Mouse (Mus musculus): Measurements from ENCODE around the gene E2f8. TPM values are rescaled to one million over a fixed set of nuclear protein-coding genes. Genes with fewer than 3 reads are reported as not detected.

Gene E2f8
- 4.1 and 14.1 TPM in 2 replicates for polyA plus RNA-seq (2012; ENCODE audit: low replicate concordance)

DNA sequence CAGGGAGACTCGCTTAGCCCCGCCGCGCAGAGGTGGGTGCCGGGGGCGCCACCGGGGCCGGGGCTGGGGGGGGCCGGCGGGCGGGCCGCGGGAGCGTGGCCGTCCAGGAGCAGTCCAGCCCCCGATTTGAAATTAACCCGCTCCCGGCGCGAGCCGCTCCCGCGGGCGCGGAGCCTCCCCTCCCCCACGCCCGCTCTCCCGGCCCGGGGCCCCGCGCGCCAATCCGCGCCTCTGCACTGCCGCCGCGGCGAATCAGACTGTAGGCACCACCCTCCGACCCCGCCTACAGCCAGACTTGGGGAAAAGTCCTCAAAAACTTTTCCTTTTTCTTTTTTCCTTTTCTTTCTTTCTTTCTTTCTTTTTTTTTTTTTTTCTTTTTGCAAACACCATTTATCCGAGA is at the start of gene E2f8:
E2f8 (minus strand) TSS at position 111 of the 400 bp plus-strand sequence.

GRCm38 (mm10) chr7:48908521-48909341 is 27.3 kb upstream of the E2f8 start, which contains the start of gene Nav2:
Nav2 (plus strand) TSS chr7:48908716.

GRCm38 (mm10) chr7:48847820-48848650 is 33.4 kb downstream of the E2f8 start, which contains the start of gene Csrp3:
Csrp3 (minus strand) TSS chr7:48848033.

Other genes starting within 250 kb of the E2f8 start
- not detected in 2 replicates for gene Mrgprb3, start 237.8 kb downstream of the E2f8 start, polyA plus RNA-seq (2012; ENCODE audit: low replicate concordance)
- gene Zdhhc13, start 92.6 kb downstream of the E2f8 start, polyA plus RNA-seq (2012; ENCODE audit: low replicate concordance) = 4.5 and 8.7 TPM in 2 replicates
- not detected in 2 replicates for gene Csrp3, start 33.6 kb downstream of the E2f8 start, polyA plus RNA-seq (2012; ENCODE audit: low replicate concordance)
- 3.2 and 10.3 TPM in 2 replicates for gene Nav2, start 27.1 kb upstream of the E2f8 start, polyA plus RNA-seq (2012; ENCODE audit: low replicate concordance)

Measured in hematopoietic multipotent progenitor cell, adult 10-12 weeks (in vitro differentiated cells).